Mouse (Mus musculus) CH12.LX (cell line): ENCODE results near the gene Rpl3l.

Experiments used
- BHLHE40 ChIP-seq: IDR thresholded peaks from 2 replicates; pipeline ENCODE4 v1.6.1; 2011; ENCODE audit warnings: mild to moderate bottlenecking, low read depth, low read length, improper control_type of control experiment
- CTCF ChIP-seq, 2 experiments: IDR thresholded peaks in 1 of 2; conservative IDR thresholded peaks in 1 of 2; 2 replicates each; pipeline ENCODE4 v1.5.1; 2011 to 2012; ENCODE audit warnings: low read depth in 2 of 2, low read length in 2 of 2, improper control_type of control experiment in 1 of 2, inconsistent platforms in 1 of 2, mild to moderate bottlenecking in 1 of 2, moderate library complexity in 1 of 2
- E2F4 ChIP-seq: IDR thresholded peaks from 2 replicates; pipeline ENCODE4 v1.6.1; 2011; ENCODE audit warnings: low read depth, low read length, improper control_type of control experiment; ENCODE audit not compliant: insufficient replicate concordance
- EP300 ChIP-seq: IDR thresholded peaks from 2 replicates; pipeline ENCODE4 v1.6.1; 2011; ENCODE audit warnings: low read length, improper control_type of control experiment
- ETS1 ChIP-seq: conservative IDR thresholded peaks from 2 replicates; pipeline ENCODE4 v1.6.1; 2012; ENCODE audit warnings: low read depth, mild to moderate bottlenecking, inconsistent platforms, low read length, improper control_type of control experiment, moderate library complexity
- JUN ChIP-seq: IDR thresholded peaks from 2 replicates; pipeline ENCODE4 v1.6.1; 2011; ENCODE audit warnings: low read depth, mild to moderate bottlenecking, low read length, improper control_type of control experiment, moderate library complexity; ENCODE audit not compliant: insufficient read depth
- JUND ChIP-seq: conservative IDR thresholded peaks from 2 replicates; pipeline ENCODE4 v1.6.1; 2011; ENCODE audit warnings: low read depth, low read length, improper control_type of control experiment
- KAT2A ChIP-seq: IDR thresholded peaks from 2 replicates; pipeline ENCODE4 v1.6.1; 2012; ENCODE audit warnings: low read length, improper control_type of control experiment, inconsistent platforms; ENCODE audit not compliant: insufficient replicate concordance
- MYC ChIP-seq: IDR thresholded peaks from 2 replicates; pipeline ENCODE4 v1.6.1; 2011; ENCODE audit warnings: low read depth, mild to moderate bottlenecking, improper control_type of control experiment, low read length
- SMC3 ChIP-seq: IDR thresholded peaks from 2 replicates; pipeline ENCODE4 v1.6.1; 2011; ENCODE audit warnings: low read depth, low read length, improper control_type of control experiment
- USF1 ChIP-seq: IDR thresholded peaks from 2 replicates; pipeline ENCODE4 v1.6.1; 2014; ENCODE audit warnings: low read depth, mild to moderate bottlenecking, inconsistent platforms, low read length, improper control_type of control experiment
- USF2 ChIP-seq: conservative IDR thresholded peaks from 2 replicates; pipeline ENCODE4 v1.6.1; 2011; ENCODE audit warnings: low read depth, low read length, improper control_type of control experiment

GRCm38 (mm10) chr17:24773241-24773640, 45.6 kb downstream of the Rpl3l start:
- TF ChIP-seq CTCF (conservative IDR thresholded peaks at IDR 0.05 in 1 of 2, IDR thresholded peaks at IDR 0.05 in 1 of 2; ENCODE audit: low read depth in 2 of 2, low read length in 2 of 2) (peak in 1 of 2 experiments; percentile 47; a peak in 2 of 4 replicates), SMC3 (no peak), JUN (no peak), ETS1 (no peak), KAT2A (no peak), JUND (no peak), EP300 (no peak), MYC (no peak), USF1 (no peak), E2F4 (no peak), BHLHE40 (no peak), USF2 (no peak)
